Mouse (Mus musculus) liver, embryonic 14.5 days (tissue): ENCODE results near the gene Ipo7. TPM values are rescaled to one million over a fixed set of nuclear protein-coding genes. Genes with fewer than 3 reads are reported as not detected.

Source experiments
- ATAC-seq: fragments of 200-750 bp; cut with Nextera tagmentation; 2 replicates; pipeline ENCODE4 v1.8.0; 2017; ENCODE audit warnings: moderate number of reproducible peaks, mild to moderate bottlenecking, moderate library complexity; ENCODE audit not compliant: insufficient read depth
- DNase-seq, 3 experiments: peaks; one replicate each; pipeline ENCODE4 v3.0.0-alpha.2; 2012 to 2013; ENCODE audit warnings: low read depth in 3 of 3, low spot score in 3 of 3
- H3K27ac ChIP-seq: fragments of 300-500 bp; sonication (generic); 2 replicates; pipeline ENCODE4 v1.5.1; 2014; ENCODE audit warnings: moderate library complexity, mild to moderate bottlenecking, control low read depth, inconsistent platforms
- H3K27me3 ChIP-seq: fragments of 300-500 bp; sonication (generic); 2 replicates; pipeline ENCODE4 v1.6.1; 2014; ENCODE audit warnings: mild to moderate bottlenecking, low read length, moderate library complexity; ENCODE audit not compliant: control insufficient read depth, insufficient read depth
- H3K36me3 ChIP-seq: fragments of 300-500 bp; sonication (generic); replicated peaks from 2 replicates; pipeline ENCODE4 v1.6.1; 2014; ENCODE audit warnings: low read depth; ENCODE audit not compliant: control insufficient read depth, insufficient read depth
- H3K4me1 ChIP-seq, 2 experiments: fragments of 200-500 bp in 1 of 2; fragments of 300-500 bp in 1 of 2; sonication (generic) in 1 of 2; replicated peaks; 2 replicates each; pipeline ENCODE4 v1.6.1; 2012 to 2014; ENCODE audit warnings: antibody characterized with exemption in 1 of 2, inconsistent platforms in 1 of 2, low read length in 1 of 2; ENCODE audit not compliant: control insufficient read depth in 2 of 2, insufficient read depth in 2 of 2
- H3K4me2 ChIP-seq: fragments of 300-500 bp; sonication (generic); 2 replicates; pipeline ENCODE4 v1.6.1; 2014; ENCODE audit warnings: low read depth, mild to moderate bottlenecking, control low read depth, moderate library complexity
- H3K4me3 ChIP-seq, 2 experiments: fragments of 200-500 bp in 1 of 2; fragments of 300-500 bp in 1 of 2; sonication (generic) in 1 of 2; 2 replicates each; pipeline ENCODE4 v1.5.1; 2012 to 2014; ENCODE audit warnings: low read depth in 2 of 2, low read length in 2 of 2, mild to moderate bottlenecking in 2 of 2, control low read depth in 1 of 2, inconsistent platforms in 1 of 2, moderate library complexity in 1 of 2; ENCODE audit not compliant: insufficient read depth in 1 of 2
- H3K9ac ChIP-seq: fragments of 300-500 bp; sonication (generic); replicated peaks from 2 replicates; pipeline ENCODE4 v1.6.1; 2014; ENCODE audit warnings: mild to moderate bottlenecking, control low read depth, moderate library complexity
- H3K9me3 ChIP-seq: fragments of 300-500 bp; sonication (generic); 2 replicates; pipeline ENCODE4 v1.6.1; 2016; ENCODE audit warnings: low read length, mixed read lengths; ENCODE audit not compliant: control insufficient read depth
- CTCF ChIP-seq: IDR thresholded peaks from 2 replicates; pipeline ENCODE4 v1.5.1; 2016; ENCODE audit warnings: antibody characterized with exemption, low read depth, control low read depth
- EP300 ChIP-seq: IDR thresholded peaks from 2 replicates; pipeline ENCODE4 v1.6.1; 2016; ENCODE audit warnings: antibody characterized with exemption, low read depth
- WGBS: fragments of 180-500 bp; shearing (Covaris S2); extraction: QIAGEN DNeasy Blood & Tissue Kit; methylation state at CpG from one replicate; pipeline ENCODE4 v1.1.7; 2014; ENCODE audit not compliant: insufficient replicate concordance; 5-methylcytosine and 5-hydroxymethylcytosine counted together
- polyA plus RNA-seq, 2 experiments: library from polyadenylated mRNA; depleted of rRNA in 1 of 2; stranded (reverse) in 1 of 2; unstranded in 1 of 2; fragments of >200 nt; fragmentation: Nextera tagmentation in 1 of 2; extraction: Ambion mirVana in 1 of 2; gene quantifications; 2 replicates each; pipeline versions ENCODE4 v1.2.1 to v1.2.3; 2012 to 2014

Gene Ipo7
- polyA plus RNA-seq, 2 experiments = 9.1 to 22.2 TPM

DNA sequence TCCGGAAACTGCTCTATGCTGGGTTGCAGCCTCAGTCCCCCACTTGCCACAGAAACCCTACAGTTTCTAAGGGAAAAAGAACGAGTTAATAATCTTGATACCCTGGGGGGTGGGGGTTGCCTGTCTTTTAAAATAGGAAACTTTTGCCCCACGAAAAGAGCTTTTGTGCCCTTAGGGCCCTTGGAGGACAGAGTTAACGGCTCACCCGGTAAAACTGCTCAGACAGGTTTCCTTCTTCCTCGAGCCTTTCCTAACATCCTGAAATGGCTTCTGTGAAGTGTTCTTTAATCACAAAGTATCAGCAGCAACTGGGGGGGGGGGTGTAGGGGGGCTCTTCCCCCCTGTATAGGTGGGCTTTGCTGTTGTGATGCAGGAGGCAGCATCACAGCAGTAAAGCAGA, 82.8 kb downstream of the Ipo7 start:
- 0 out of 2 replicates have a peak, but pooled peaks cover 4% of the 10 kb centered on the region for H3K36me3 ChIP-seq
- no peak overlapping the region for H3K4me2 ChIP-seq
- peaks cover 0 to 7% of the 10 kb centered on the region in 2 experiments; a peak in 2 of 4 replicates for H3K4me1 ChIP-seq
- ATAC-seq = no peak
- H3K27me3 ChIP-seq = no peaks in the 10 kb centered on the region
- TF ChIP-seq EP300 (no peak), CTCF (no peak)
- WGBS = 46% methylated on average over 6 of the region's 6 CpGs
- no peak overlapping the region for H3K4me3 ChIP-seq
- no peak overlapping the region for H3K9ac ChIP-seq
- no peak for DNase-seq
- H3K9me3 ChIP-seq = no peaks in the 10 kb centered on the region
- no peak overlapping the region for H3K27ac ChIP-seq

DNA sequence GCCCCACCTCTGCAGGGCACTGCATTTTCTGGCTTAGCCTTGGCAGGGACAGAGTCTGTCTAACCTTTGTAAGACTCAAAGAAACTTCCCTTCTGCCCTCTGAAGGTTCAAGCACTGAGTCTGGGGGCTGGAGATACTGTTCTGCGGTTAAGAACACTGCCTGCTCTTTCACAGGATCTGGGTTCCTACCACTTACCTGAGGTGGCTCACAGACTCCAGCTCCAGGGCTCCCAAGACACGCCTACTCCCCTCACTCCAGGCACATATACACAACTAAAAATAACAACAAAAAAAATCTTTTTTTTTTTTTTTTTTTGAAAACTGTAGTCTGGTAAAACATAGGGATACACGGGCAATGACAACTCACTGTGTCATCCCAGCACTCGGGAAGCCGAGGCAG, 83.2 kb downstream of the Ipo7 start:
- no peak for DNase-seq
- no peak overlapping the region for H3K4me2 ChIP-seq
- 64% methylated on average over 5 of the region's 5 CpGs for WGBS
- H3K9me3 ChIP-seq = no peaks in the 10 kb centered on the region
- 0 out of 2 replicates have a peak, but pooled peaks cover 4% of the 10 kb centered on the region for H3K36me3 ChIP-seq
- H3K4me3 ChIP-seq = no peak overlapping the region
- no peak overlapping the region for H3K9ac ChIP-seq
- no peak overlapping the region for H3K27ac ChIP-seq
- H3K4me1 ChIP-seq = peaks cover 0 to 5% of the 10 kb centered on the region in 2 experiments; a peak in 2 of 4 replicates
- no peak for ATAC-seq
- no peaks in the 10 kb centered on the region for H3K27me3 ChIP-seq
- TF ChIP-seq CTCF (no peak), EP300 (no peak)

DNA sequence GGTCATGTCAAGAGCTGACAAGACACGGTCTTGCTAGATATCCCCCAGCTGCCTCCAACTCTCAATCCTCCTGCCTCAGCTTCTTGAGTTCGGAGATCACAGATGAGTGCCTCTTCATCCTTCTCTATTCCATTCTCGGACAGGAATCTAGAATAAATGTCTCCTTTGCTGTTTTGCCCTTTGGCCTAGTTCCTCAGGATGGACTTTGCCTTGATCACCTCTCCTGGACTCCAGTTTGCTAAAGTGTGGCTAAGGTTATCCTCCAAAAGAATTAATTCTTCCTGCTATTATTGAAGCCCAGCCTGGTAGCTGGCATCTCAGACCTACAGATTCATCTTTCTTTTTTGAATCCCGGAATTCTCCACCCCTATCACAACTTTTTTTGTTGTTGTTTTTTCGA, 87.0 kb downstream of the Ipo7 start:
- Histone ChIP-seq H3K27ac (no peak overlapping the region), H3K9me3 (no peaks in the 10 kb centered on the region), H3K4me3 (no peak overlapping the region), H3K9ac (no peak overlapping the region), H3K4me1 (peaks cover 7 to 16% of the 10 kb centered on the region in 2 experiments), H3K36me3 (no peaks in the 10 kb centered on the region), H3K4me2 (no peak overlapping the region), H3K27me3 (no peaks in the 10 kb centered on the region)
- DNase-seq = no peak
- no peak for ATAC-seq
- 72% methylated on average over 5 of the region's 5 CpGs for WGBS
- no peak for TF ChIP-seq EP300
- no peak for TF ChIP-seq CTCF

Other genes starting within 250 kb of the Ipo7 start
- gene Nrip3, start 236.2 kb upstream of the Ipo7 start, polyA plus RNA-seq (2012; rRNA removed) = 0.10 and 0.22 TPM in 2 replicates
- 0.13 and 0.23 TPM in 2 replicates for gene Nrip3, start 236.2 kb upstream of the Ipo7 start, polyA plus RNA-seq (2014; fragmentation: Nextera tagmentation; extraction: Ambion mirVana)
- gene Scube2, start 152.6 kb upstream of the Ipo7 start, polyA plus RNA-seq (2012; rRNA removed) = 0.01 and 0.02 TPM in 2 replicates
- gene Scube2, start 152.6 kb upstream of the Ipo7 start, polyA plus RNA-seq (2014; fragmentation: Nextera tagmentation; extraction: Ambion mirVana) = 0.03 TPM in 1 of 2 replicates, not detected in the other
- gene Dennd5a, start 57.8 kb upstream of the Ipo7 start, polyA plus RNA-seq (2012; rRNA removed) = 11.5 and 13.8 TPM in 2 replicates
- gene Dennd5a, start 57.8 kb upstream of the Ipo7 start, polyA plus RNA-seq (2014; fragmentation: Nextera tagmentation; extraction: Ambion mirVana) = 6.9 and 8.9 TPM in 2 replicates
- 10.7 and 14.5 TPM in 2 replicates for gene Tmem41b, start 31.3 kb upstream of the Ipo7 start, polyA plus RNA-seq (2012; rRNA removed)
- 30.0 and 32.9 TPM in 2 replicates for gene Tmem41b, start 31.3 kb upstream of the Ipo7 start, polyA plus RNA-seq (2014; fragmentation: Nextera tagmentation; extraction: Ambion mirVana)
- 6.8 and 8.2 TPM in 2 replicates for gene Zfp143, start 42.9 kb downstream of the Ipo7 start, polyA plus RNA-seq (2012; rRNA removed)
- 8.6 and 9.3 TPM in 2 replicates for gene Zfp143, start 42.9 kb downstream of the Ipo7 start, polyA plus RNA-seq (2014; fragmentation: Nextera tagmentation; extraction: Ambion mirVana)
- 7.1 and 8.8 TPM in 2 replicates for gene Wee1, start 103.8 kb downstream of the Ipo7 start, polyA plus RNA-seq (2012; rRNA removed)
- 8.1 and 9.4 TPM in 2 replicates for gene Wee1, start 103.8 kb downstream of the Ipo7 start, polyA plus RNA-seq (2014; fragmentation: Nextera tagmentation; extraction: Ambion mirVana)
- gene Swap70, start 203.4 kb downstream of the Ipo7 start, polyA plus RNA-seq (2012; rRNA removed) = 3.3 and 5.5 TPM in 2 replicates
- gene Swap70, start 203.4 kb downstream of the Ipo7 start, polyA plus RNA-seq (2014; fragmentation: Nextera tagmentation; extraction: Ambion mirVana) = 7.6 and 7.9 TPM in 2 replicates